Mouse (Mus musculus): Measurements from ENCODE around the gene Wasf3.
"Not testable (repeated sequence)": the region's sequence is repeated elsewhere in the genome, so short reads cannot be mapped to it uniquely, and the experiment has no call there.

Gene Wasf3

DNA sequence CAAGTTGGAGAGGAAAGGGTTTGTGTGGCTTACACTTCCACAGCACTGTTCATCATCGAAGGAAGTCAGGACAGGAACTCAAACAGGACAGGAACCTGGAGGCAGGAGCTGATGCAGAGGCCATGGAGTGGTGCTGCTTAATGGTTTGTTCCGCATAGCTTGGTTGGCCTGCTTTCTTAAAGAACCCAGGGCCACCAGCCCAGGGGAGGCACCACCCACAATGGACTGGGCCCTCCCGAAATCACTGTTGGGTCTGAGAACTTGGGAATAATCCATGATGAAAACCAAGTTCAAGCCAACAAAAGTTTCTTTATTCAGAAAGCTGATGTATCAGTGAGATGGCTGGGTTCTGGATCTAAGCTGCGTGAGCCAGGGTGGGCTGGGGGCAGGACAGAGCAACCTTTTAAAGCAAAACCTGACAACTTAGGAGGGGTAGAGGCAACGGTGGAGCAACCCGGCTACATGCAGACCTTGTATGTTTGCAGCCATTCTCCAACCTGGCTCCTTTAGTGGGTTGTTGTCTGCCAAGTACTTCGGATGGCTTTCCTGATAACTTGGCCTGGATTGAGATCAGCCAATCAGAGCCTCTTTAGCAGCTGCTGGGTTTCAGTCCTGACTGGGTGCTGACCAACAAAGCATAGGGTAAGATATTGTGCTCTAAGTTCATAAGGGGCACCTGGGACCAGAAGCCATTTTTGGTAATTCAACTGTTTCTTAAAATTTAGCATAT, 13.8 kb downstream of the Wasf3 start:
- DNase-seq (ENCODE audit: extremely low spot score, low spot score) = no peak

DNA sequence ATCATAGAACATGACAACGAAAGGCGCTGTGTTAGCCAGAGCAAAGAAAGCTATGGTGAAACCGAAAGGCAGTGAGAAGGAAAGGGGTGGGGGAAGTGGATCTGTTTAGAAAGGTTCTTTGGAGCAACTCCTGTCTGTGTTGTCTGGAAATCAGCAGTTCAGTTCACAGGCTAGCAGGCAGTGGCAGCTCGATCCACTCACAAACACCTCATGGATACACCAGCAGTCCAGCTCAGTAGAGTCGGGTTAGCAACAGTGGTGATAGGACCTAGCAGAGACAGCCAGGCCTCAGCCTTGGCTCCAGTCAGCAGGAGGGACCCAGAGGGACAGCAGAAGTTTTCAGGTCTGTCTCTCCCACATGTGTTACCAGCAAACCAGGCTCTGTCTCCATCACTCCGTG, 16.2 kb downstream of the Wasf3 start:
- not testable (repeated sequence) for DNase-seq (ENCODE audit: extremely low spot score, low spot score)

DNA sequence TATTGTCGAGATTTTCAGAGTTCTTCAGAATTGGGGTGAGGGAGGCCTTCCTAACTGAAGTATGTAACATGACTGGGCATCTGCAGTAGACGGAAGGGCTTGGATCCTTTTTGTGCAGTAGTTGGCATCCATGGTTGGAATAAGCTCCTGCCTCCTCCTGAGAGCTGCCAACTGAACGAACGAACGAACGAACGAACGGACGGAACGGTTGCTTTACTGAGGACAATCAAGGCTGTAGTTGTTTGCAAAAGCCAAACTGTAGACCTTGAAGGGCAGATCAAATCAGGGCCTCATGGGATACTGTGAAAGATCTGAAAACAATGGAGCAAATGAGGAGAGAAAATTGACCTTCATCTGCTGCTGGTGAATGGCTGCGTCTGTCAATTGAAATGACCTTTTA, 17.5 kb downstream of the Wasf3 start:
- DNase-seq (ENCODE audit: extremely low spot score, low spot score) = no peak

DNA sequence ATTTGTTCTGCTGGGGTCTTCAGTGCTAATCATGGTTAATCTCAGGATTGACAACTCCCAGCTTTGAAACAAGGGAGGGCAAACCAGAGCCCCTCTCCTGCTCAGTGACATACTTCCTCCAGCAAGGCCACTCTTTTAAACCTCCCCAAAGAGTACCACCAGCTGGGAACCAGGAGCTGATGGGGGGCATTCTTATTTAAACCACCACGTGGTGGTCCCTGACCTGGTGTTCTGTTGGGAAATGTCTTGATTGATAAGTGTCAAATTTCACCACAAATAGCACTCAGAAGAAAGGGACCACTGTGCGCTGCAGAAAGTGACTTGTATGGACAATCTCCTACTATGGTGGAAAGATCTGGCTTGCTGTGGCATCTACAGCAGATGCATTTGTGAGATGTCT, 19.1 kb downstream of the Wasf3 start:
- no peak for DNase-seq (ENCODE audit: extremely low spot score, low spot score)

DNA sequence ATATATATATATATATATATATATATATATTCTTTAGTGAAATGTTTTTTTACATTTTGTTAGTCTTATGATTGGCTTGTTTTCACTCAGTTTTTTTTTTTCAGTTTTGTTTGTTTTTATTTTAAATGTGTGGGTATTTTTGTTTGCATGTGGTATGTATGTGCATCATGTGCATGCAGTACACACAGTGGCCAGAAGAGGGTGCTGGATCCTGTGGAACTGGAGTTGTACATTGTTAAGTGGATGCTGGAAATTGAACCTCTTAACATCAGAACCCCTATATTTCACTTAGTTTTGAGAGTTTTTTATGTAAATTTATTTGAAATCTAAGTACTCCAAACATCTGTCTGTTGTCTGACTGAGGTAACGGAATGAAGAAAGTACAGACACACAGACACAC, 21.3 kb downstream of the Wasf3 start:
- no peak for DNase-seq (ENCODE audit: extremely low spot score, low spot score)

DNA sequence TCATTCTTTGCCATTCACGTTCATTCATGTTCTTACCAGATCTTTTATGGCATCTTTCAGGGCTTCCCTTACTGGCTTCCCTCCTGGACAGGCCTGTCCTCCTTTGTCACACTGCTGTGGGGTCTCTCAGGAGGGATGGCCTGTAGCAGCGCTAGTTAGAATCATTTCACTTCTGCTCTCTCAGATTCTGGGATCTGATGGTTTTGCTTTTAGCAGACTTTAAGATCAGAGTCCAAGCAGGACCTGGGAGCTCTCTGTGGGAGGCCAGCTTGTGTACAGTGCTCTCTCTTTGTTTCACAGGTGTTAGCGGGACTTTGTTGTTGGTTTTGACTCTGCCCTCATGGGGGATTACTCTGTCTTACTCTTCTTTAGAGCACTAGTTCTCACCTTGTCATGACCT, 23.0 kb downstream of the Wasf3 start:
- no peak for DNase-seq (ENCODE audit: extremely low spot score, low spot score)

DNA sequence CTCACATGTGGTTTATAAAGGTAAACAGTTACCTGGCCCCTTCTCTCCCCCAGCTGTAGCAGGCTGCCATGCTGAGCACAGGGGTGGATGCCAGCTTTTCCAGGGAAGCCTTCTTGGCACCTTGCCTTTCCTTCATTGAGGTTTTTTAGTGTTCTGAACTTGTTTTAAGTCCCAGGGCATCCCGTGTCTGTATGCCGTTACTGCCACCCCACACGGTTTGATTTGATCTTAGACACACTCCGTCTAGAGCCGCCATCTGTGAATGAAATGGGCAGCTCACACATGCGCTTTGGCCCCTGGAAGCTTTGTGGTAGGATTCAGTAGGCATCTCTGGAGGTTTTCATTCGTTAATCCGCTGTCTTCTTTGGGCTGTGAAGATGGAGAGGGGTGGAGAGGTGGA, 23.8 kb downstream of the Wasf3 start:
- DNase-seq (ENCODE audit: extremely low spot score, low spot score) = no peak

DNA sequence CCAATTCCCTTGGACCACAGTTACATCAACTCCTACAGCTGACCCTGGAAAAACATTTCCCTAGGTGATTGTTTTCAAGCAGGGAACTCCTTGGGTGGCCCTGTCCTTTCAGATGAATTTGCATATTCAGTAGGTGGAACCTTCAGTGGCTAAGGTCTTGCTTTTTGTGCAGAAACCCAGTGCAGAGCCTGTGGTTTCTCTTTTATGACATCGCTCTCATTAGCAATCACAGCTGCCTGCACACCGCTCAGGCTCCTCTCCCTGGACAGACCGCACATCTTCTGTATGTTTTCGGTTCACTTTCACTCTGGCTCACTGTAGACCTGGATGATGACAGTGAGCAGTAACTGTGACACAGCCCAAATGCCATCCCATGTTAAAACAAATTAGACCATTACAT, 26.0 kb downstream of the Wasf3 start:
- DNase-seq (ENCODE audit: extremely low spot score, low spot score) = no peak

DNA sequence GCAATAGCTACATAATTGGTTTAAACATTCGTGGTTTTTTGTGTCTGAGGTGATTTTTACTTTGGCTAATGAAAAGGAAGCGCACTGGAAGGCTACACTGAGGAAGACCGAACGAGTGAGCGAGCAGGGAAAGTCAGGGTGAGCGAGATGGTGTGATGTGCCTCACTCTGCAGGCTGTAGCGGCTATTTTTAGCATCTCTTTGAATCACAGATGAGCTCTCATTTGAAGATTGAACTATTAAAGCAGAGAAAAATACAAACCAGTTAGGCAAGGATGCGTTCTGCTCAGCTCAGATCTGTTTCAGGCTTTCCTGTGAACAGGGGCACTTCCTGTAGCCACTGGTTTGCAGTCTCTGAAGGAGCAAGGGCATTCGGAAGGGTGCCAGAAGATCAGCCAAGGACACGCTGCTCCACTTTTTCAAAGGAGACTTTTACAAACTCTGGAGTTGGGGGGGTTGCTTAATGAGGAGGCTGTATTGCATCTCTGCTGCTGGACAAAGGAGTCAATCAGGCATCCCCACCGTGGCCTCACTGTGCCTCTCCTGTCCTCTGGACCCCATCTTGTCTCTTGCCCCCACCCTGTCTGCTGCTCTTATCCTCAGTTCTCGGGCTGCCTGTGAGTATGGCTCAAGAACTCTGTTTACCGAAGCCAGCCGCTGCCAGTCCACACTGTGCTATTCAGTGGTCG, 28.1 kb downstream of the Wasf3 start:
- no peak for DNase-seq (ENCODE audit: extremely low spot score, low spot score)

DNA sequence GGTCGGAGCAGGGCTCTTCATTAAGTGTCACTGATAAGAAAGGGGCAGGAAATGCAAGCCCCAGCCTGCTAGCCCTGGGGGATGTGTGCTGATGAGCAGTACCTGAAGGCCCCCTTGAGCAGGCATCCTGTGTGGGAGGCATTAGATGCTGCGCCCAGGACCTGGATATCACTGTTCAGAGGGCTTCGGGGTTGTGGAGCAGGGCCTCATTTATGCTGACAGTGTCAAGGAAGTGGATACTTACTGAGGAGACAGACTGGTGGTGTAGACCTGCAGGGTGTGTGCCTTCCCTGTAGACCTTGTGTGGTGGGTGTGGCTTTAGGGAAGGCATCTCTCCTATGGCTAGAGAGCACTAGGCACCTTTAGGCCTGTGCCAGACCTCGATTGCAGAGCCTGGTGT, 29.8 kb downstream of the Wasf3 start:
- DNase-seq (ENCODE audit: extremely low spot score, low spot score) = no peak

DNA sequence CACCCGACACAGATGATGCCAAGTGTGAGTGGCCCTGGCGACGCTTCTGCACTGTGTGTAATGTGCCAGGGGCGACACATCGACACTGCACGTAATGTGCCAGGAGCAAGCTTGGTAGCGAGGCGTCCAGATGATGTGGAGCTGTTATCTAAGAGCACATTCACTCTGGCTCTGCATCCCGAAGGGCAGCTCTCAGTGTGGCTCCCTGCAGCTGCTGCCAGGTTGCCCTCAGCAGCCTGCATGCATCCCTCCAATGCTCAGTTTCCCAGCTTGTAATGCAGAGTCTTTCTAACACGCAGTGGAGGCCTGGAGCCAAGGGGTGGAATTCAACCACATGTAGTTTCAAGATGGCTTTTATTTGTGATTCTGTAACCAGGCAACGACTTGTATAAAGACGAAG, 30.4 kb downstream of the Wasf3 start:
- DNase-seq (ENCODE audit: extremely low spot score, low spot score) = no peak

DNA sequence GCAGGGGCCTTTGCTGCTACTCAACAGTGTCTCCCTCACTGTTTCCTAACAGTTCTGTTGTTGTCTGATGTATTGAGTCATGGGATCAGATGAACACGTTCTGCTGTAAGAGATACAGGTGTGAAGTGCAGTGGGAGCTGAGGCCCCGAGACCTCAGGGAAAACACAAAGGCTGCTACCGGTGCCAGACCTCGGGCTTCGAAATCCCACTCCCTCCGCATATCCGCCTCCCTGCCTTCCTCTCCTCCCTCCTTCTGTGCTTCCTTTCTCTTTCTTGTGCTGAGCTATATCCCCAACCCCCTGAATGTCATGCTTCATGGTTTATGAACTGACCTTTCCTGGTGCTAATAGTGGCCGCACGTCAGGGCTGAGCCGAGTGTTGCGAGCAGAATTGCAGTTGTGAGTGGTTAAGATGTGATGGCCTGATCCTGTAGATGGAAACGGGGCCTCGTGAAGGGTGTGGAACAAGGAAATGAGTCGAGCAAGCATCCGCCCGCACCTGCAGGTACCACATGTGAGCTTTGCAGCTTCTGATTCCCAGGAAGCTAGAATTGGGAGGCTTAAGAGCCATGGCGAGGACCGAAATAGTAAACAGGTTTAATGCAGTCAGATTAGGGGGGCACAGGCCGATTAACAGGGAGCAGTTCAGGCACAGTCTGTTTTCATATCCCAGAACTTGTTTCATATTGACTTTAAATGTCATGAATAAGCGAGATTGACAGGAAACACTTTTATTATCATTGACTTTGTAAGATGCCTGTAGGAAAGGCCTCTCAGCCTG, 31.7 kb downstream of the Wasf3 start:
- DNase-seq (ENCODE audit: extremely low spot score, low spot score) = no peak

DNA sequence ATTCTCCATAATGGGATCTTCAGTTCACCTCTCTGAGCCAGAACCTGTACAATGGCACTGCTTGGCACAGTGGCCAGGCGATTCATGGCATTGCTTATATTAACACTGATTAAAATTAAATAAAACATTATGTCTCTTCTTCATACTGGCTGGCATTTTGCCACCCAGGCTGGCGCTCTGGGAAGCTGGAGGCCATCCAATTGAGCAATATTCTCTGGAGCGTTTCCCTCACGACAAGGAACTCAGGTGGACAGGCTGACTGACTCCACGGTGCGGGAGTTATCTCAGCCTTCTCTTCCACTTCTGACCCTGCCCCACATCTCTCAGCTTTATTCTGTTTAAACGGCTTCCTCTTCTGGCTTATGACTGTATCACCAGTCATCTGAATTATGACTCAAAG, 33.3 kb downstream of the Wasf3 start:
- no peak for DNase-seq (ENCODE audit: extremely low spot score, low spot score)

DNA sequence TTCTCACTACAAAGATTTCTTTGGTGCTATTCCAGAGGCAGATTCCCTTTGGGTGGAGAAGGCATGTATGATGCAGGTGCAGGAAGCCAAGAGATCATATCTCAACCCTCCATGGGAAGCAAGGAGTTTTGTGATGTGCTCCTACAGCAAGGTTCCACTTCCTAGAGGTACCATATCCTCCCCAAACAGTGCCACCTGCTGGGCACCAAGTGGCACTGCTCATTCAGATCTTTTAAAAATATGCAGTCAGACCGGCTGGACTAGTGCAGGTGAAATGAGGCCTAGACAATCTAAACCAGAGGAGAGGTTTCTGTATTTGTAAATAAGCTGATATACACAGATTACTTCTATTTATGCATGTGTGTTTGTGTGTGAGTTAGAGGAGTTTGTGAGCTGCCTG, 35.3 kb downstream of the Wasf3 start:
- peak; percentile 27 for DNase-seq (ENCODE audit: extremely low spot score, low spot score)

DNA sequence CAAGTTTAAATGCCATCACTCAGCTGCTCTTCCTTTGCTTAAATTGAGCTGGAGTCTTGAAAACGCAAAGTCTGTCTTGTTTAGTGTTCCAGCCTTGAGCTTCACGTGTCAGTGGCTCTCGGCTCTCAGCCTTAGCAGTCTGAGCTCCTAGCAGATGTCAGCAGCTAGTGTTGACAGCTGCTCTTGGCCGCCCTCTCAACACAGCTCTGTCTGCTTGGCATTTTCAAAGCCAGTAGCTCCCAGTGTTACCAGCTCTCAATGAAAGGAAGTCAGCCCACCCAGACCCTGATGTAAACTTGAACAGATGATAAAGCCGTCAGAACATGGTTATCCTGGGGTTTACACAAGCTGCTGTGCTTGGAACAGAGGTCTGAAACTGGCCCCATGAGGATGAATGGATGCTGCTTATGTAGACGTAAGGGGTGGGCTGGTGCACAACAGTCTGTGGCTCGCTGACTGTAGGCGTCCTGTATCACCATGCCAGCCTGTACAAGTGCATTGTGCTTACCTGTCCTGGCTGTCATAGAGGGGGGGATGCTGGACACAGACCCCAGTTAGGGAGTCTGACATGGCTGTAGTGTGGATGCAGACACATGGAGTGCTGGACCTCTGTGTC, 40.0 kb downstream of the Wasf3 start:
- no peak for DNase-seq (ENCODE audit: extremely low spot score, low spot score)

DNA sequence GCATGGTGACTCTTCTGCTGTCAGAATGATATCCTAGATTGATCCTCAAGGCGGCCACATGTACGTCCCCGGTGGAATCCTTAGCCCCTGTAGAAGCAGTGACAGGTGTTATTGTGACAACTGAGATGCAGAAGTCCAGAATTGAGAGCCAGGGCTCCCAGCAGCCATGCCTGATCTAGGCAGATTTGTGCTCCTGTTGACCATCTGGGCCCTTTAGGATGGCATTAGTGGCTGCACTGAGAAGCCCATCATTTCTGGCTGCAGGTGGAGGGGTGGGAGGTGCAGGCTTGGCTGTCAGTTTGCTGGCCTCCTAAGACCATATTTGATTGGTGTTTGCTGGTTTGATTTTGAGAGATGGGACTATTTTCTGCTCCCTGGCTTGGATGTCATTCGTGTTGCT, 40.9 kb downstream of the Wasf3 start:
- DNase-seq (ENCODE audit: extremely low spot score, low spot score) = no peak

DNA sequence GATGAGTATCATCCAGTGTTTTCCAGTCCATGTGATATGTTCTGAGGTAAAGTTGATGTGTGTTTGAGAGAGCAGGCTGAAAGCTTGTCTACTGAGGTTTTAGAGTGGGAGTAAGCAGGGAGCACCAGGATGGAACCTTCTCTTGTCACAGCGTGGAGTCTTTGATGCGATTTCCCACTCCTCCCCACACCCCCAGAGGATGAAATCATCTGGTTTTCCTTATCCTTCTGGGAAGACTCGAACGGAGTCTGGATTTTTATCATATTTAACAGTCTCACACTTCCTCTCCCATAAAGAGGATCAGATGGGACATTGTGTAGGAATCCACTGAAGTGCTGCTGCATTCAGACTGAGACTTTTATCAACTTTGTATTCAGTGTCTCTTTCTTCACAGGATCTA, 43.3 kb downstream of the Wasf3 start:
- no peak for DNase-seq (ENCODE audit: extremely low spot score, low spot score)

DNA sequence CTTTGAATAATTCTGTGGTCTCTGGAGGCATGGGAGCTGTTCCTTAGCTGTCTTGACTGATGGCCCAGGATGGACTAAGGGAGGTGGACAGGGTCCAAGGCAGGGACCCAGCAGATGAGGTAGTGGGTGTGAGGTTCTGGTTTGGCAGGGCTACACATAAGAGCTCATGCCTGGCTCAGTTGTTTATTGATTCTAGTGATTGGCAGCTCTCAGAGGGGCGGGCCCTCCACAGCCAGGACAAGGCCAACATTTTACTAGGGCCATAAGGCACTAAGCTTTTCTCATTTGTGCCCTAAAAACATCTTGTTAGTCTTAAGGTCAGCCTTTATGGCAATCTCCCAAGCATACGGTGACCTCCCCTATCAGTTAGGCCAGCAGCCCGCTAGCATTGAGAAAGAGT, 47.0 kb downstream of the Wasf3 start:
- no peak for DNase-seq (ENCODE audit: extremely low spot score, low spot score)

DNA sequence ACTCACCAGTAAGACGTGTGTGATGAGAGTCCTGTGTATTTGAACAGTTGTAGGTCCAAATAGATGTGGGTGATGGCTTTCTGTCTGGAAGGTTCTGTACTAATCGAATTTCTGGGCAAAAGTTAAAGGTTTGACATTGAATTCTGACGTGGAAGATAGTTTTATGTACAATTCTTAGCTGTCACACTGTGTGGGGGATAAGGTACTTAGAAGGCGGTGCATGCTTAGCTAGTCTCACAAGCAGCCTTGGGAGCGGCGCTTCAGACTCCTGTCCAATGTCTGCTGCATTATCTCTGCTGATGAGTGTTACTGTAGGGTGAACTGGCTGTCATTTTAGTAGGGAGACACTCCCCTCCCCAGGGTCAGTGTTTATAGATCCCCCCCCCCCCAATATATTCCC, 47.7 kb downstream of the Wasf3 start:
- DNase-seq (ENCODE audit: extremely low spot score, low spot score) = no peak

DNA sequence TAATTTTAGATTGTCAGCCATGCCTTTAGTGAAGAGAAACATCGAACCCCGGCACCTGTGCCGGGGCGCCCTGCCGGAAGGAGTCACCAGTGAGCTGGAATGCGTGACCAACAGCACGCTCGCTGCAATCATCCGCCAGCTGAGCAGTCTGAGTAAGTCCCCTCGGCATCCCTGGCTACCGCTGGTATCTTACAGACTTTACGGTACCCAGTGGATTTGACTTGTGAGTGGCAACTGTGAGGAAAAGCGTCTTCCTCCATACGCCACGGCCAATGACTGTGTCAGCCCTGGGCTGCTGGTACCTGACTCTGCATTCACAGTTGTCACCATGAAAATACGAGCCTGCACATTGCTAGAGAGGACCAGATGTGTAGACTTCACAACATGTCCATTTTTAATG, 50.5 kb downstream of the Wasf3 start:
- no peak for DNase-seq (ENCODE audit: extremely low spot score, low spot score)

DNA sequence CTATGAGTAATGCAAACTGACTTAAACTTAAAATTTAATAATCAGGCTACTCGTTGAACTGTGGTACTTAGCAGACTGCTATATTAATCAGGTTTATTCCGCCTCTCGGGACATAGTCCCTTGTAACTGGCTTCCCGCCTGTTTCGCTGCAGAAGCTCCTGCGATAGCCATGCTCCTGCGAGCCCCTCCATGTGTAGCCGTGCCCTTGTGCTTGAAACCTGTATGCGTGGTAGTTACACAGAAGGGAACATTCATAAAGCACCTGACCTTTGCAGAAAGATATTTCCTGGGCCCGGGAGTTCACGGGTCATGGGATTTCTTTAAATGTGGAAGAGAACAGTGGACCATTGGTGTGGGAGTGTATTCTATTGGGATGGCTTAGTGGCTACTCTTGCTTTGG, 52.0 kb downstream of the Wasf3 start:
- no peak for DNase-seq (ENCODE audit: extremely low spot score, low spot score)

DNA sequence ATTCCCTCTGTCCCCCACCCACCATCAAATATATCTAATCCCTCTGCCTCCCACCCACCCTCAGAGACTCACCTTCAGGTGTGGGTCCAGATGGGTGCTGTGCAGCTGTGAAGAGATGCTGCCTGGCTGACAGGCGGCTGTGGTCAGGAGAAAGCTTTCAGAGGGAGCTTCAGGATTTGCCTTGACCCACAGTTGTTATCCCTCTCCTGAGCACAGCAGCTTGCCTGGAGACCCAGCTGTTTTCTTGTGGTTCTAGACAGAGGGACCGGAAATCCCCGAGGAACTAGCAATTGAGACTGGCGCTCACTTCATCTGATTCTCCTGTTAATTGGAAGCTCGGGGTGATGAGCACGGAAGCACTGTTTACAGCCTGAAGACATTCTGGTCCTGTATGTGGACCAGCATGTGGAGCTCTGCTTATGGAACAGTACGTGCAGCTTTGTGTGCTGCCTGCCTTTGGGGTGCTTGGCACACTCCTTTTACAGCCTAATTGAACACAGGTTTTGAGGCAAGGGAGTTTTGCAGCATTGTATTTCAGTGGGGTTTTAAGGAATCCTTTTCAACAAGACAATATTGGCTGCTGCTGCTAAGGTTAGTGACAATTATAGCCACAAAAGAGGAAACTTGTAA, 54.5 kb downstream of the Wasf3 start:
- no peak for DNase-seq (ENCODE audit: extremely low spot score, low spot score)
